Mouse (Mus musculus) cerebellum, adult 8-10 months (tissue): ENCODE results near the gene Plbd1.

ENCODE experiments used
- DNase-seq: peaks from one replicate; pipeline ENCODE4 v3.0.0; 2022

Plbd1 gene

DNA sequence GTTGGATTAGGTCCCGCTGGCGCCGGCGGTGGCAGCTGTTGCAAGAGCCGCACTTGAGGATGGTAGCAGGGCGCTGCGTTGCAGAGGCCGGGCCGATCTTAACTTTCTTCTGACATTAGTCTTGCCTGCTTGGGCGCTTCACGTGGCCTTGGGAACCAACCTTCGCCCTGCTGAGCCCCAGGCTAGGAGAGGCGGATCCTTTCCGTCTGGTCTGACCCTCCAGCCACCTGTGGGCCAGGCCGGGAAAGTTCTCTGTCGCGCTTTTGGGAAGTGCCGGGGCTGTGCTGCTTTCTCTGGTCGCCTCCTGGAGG, at the start of gene Plbd1:
Gene Plbd1, minus strand, starts transcription at position 223 of the 311 bp plus-strand sequence.
- no peak for DNase-seq

DNA sequence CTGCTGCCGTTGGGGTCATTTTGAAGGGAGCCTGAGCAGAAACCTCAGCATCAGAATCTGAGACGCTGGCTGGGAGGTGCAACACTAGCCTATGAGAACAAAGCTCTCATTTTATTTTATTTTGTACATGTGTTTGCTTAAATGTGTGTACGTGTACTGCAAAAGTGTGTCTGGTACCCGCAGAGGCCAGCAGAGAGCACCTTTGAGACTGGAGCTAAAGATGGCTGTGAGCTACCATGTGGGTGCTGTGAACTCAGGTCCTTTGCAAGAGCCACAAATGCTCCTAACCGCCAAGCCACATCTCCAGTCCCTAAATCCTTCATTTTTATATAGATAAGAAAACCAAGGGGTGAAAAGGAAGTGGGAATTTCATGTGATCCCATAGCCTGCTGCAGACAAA, 48.7 kb upstream of the Plbd1 start:
- DNase-seq: no peak

DNA sequence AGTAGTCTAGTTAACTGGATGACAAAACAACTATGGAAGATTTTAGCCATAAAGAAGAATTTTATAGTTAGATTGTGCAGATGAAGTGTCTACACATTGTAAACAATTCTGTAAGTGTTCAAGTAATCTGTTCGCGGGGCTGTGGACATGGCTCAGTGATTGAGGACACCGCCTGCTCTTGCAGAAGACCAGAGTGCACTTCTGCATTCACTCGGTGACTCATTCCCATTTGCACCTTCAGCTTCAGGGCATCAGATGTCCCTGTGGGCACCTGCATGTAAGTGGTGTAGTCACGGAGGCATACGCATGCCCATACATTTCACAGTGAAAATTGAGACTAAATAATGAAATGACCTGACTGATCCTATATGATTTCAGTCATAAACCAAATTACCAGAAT, 46.9 kb upstream of the Plbd1 start:
- DNase-seq: no peak

GRCm38 (mm10) chr6:136701878-136702277, 40.1 kb upstream of the Plbd1 start:
- DNase-seq: no peak

- DNase-seq: no peak
Observed at GRCm38 (mm10) chr6:136701185-136701584, 39.5 kb upstream of the Plbd1 start.

DNA sequence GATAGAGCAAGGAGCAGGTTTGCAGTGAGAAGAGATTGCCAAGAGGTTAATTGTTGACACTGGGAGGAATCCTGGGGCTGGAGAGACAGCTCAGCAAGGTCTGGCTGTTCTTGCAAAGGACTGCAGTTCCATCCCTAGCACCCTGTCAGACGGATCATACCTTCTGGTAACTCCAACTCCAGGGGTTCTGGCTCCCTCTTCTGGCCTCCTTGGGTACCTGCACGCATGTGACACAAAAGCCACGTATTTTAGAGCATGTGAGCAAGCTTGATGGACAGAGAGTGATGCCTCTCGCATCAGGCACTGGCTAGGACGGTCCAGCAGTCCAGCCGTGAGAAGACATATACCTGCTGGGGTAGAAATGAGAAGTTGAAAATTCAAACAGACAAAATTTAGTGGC, 29.6 kb upstream of the Plbd1 start:
- no peak for DNase-seq

- no peak for DNase-seq
Observed at GRCm38 (mm10) chr6:136690527-136690926, 28.8 kb upstream of the Plbd1 start.

GRCm38 (mm10) chr6:136689790-136690413, 28.2 kb upstream of the Plbd1 start:
- no peak for DNase-seq

DNA sequence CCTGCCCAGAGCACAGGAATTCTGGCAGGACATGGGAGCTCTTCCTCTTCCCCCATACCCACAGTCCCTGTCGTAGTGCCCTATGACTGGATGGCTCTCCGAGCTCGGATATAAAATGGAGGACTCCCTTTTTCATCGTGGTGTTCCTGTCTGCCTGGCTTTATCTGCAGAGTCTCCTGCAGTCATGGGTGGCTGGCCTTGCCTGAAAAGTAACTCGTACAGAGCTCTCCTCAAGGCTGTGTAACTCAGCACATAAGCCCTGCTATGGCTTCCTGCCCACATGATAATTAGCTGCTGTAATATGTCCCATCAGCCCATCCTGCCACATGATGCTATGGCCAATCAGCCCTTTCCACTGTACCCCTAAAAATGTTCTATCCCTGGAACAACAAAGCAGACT, 23.7 kb upstream of the Plbd1 start:
- DNase-seq: no peak

- DNase-seq: no peak
Observed at GRCm38 (mm10) chr6:136683410-136684334, 21.9 kb upstream of the Plbd1 start.

DNA sequence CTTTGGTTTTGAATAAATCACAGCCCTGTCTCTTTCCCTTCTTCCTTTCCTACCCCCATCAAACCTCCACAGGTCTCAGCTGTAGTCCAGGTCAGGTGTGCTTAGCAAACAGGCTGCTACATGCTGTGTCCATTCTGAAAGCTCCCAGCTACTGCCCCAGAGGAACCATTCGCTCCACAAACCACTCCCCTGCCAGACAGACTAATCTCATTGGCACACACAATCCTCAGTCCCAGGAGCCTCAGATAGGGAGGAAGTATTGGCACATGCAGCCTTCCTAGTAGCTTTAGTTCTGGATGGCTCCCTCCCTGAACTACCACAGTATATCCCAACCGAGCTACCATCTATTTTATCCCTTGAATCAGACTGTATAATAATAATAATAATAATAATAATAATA, 17.7 kb upstream of the Plbd1 start:
- DNase-seq: no peak

DNA sequence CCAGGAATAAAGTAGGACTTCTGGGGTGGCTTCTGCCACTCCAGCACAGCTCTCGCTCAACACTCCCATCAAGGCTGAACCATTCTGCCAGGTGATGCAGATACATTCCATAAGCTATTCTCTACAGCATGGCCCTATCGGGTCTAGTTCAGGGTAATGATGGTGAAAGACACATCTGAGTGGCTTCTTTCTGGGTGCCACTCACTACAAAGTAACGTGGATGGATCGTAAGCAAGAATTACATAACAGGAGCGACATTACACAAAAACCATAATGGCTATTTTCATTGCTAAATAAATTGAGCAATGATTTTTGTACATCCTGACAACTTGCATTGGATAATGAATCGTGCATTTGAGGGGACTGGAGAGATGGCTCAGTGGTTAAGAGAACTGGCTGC, 13.2 kb upstream of the Plbd1 start:
- DNase-seq: no peak

DNA sequence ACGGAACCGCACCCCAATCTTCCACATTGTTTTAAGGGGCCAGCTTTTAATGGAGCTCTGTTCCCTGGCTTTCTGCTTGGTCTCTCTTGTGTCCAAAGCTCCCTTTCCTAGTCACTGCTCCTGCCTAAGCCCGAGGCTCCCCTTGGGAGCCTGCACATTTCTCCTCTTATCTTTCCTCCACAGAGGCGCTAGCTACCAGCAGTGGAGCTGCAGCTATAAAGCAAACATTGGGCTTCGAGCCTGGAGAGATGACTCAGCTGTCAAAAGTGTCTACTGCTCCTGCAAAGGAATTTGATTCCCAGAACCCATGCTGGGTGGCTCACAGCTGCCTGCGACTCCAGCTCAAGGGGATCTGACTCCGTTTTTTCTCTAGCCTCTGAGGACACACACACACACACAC, 10.7 kb upstream of the Plbd1 start:
- no peak for DNase-seq

- DNase-seq: no peak
Observed at GRCm38 (mm10) chr6:136669274-136669673, 7.5 kb upstream of the Plbd1 start.

DNA sequence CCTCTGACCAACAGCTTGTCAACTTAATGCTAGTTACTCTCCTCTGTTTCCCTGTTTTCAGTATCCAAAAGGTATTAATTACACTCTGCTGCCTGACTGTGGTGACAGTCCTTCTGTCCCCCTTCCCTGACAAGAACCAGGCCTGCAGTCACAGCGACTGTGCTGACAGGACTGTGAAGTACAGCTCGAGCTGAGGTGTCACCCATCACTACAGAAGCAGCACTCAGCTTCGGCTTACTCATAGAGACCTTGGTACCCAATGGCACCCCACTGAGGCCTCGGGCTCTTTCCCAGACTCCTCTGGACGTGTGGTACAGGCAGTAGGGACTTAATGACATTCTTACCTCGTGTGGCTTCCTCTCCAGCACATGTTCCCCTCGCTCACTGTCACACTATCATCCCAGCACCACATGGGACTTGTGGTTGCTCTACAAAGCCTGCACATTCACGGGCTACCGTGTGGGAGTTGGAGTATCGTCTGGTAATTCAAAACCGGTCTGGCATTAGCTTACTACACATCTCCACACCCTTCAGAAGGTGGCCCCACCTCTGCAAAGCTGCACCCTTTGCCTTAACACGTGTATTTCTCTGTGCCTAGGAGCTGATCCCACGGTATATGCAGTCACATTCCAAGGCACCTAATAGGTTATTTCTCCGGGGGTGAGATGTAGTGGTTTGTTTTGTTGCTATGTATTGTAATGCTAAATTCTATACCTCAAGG, 6.7 kb upstream of the Plbd1 start:
- no peak for DNase-seq

GRCm38 (mm10) chr6:136662063-136662462, 335 bp upstream of the Plbd1 start:
- no peak for DNase-seq

DNA sequence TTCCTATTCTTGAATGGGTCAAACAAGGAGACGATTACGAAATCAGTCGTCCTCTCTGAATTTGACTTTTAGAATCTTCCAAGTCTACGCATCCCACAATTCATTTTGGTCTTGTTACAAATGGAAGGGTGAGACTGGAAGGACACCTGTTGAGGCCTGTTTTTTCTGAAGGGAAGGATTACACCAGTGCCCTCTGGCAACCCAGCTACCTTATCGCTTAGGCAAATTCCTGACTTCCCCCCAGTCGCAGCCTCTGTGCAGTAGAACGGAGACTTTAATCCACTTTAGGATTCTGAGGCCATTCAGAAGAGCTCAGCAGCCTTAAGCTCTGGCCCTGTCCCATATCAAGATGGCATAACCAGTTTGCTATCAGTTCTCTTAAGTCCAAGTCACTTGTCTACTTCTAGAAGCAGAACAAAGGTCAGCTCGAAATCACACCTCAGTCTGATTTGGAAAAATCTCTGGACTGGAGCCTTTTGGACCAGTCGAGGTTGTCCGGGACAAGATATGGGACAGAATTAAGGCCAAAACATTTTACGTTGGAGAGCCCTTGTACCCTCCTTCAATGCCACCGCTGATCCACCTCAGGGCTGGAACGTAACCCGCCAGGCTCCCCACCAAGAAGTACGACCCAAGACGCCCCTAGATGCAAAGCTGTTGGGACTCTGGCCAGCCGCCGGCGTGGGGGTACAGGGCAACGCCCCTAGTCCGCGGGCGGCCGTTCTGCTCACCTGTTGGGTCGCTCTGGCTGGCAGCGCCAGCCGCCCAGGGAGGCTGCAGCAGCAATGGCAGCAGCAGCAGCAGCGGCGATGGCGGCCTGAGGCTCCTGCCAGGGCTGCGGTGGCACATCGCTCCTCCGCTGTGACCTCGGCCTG, 660 bp downstream of the Plbd1 start:
- DNase-seq: no peak

DNA sequence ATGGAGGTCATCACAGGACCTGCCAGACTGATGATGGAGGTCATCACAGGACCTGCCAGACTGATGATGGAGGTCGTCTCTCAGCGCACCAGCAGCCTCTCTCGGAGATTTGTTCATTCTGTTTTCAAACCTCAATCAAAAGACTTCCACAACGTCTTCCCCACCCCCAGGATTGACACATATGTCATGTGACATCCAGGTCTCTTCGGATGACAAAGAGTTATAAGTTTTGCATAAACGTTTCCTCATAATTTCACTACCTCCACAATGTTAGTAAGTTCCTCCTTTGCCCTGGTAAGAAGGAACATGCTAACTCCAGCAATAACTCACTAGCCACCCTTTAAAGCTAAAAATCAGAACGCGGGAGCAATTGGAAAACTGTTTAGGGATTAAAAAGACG, 2.5 kb downstream of the Plbd1 start:
- DNase-seq: no peak

GRCm38 (mm10) chr6:136658303-136658702, 3.4 kb downstream of the Plbd1 start:
- DNase-seq: no peak

- DNase-seq: no peak
Observed at GRCm38 (mm10) chr6:136655786-136656185, 5.9 kb downstream of the Plbd1 start.

- no peak for DNase-seq
Observed at GRCm38 (mm10) chr6:136654470-136654869, 7.3 kb downstream of the Plbd1 start.

DNA sequence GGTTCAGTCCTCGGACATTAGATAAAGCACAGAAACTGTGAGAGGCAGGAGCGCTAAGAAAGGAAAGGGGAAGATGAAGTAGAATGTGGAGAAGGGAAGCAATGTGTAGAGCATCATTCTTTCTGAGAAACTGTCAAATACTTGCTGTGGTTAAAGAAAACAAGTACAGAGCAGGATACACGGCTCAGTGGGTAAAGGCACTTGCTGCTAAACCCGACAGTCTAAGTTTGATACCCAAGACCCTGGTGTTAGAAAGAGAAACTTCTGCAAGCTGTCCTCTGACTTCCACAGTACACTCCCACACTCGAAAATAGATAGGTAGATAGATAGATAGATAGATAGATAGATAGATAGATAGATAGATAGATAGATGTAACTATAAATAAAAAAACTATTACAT, 8.4 kb downstream of the Plbd1 start:
- DNase-seq: no peak

DNA sequence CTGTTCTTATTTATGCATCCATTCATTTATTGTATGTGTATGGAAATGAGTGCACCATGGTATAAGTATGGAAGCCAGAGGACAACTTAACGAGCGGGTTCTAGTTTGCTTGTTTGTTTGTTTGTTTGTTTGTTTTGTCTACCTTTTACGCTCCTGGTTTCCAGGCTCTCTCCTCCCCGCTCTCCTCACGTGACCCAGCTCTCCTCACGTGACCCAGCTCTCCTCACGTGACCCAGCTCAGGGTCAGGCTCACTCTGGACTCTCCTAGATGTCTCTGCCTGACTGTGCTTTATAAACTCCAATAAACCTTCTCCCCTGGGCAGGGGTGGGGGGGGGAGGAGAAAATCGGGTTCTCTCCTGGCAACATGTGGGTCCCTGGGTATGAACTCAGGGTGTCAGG, 11.1 kb downstream of the Plbd1 start:
- DNase-seq: no peak
